Mouse (Mus musculus) thymus, postnatal 25 days (tissue): Measurements from ENCODE around the gene Olfr455.

Experiments used
- DNase-seq: peaks from one replicate; pipeline ENCODE4 v3.0.0; 2022

Olfr455 gene

GRCm38 (mm10) chr6:42547461-42547860 is at the start of gene Olfr455:
TSS of gene Olfr455 (minus strand) at chr6:42547587.
- DNase-seq, result no peak

DNA sequence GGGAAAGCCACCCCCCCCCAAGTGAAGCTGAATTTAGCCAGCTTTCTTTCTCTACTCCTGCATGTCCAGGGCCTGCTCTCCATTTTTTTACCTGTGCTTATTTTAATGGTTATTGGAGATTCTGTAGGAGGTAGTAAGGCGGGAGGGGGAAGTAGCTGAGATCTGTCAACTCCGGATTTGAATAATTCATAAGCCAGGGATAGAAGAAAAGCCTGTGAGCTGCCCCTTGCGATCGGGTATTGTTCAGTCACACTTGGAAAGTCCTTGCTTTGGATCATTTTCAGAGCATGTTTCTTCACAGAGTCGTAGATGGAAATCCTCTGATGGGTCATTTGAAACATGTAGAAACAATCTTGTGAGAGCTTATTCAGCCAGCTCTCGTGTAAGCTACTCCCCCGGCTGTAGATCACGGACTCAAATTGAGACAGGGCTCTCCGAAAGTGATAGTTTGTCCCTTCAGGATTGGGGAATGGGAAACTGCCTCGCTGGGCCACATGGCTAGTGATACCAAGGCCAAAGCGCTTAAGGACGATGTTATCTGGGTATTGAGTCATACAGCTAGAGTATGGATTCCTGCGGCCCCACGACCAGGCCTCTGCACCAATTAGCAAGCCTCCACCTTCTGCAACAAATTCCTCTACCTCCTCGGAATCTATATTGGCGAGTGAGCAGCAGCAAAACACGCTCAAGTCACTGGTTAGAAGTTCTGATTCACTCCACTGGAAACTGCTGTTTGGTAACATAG is 45.9 kb upstream of the Olfr455 start:
- no peak for DNase-seq

- DNase-seq, result no peak
These were observed 39.2 kb upstream of the Olfr455 start for GRCm38 (mm10) chr6:42586569-42586968.

DNA sequence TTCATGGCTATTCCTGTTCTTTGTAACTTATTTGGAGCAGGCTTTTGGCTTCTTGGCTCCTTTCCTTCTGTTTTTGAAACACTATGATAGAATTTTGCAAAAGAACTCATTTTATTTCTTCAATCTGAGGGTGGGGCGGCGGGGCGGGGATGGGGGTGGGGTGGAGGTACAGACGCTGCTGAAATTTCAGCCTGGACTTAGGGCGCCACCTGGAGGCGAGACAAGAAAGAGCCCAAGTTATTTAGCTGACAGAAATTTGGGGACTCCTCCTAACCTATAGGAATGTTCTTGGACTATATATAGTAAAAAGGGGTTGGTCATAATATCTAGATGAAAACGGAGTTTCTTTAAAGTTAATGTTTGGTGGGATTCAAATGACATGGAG is 36.1 kb upstream of the Olfr455 start:
- peak; percentile 57 for DNase-seq

GRCm38 (mm10) chr6:42582741-42583487 is 35.5 kb upstream of the Olfr455 start:
- DNase-seq, result no peak

- DNase-seq, result no peak
These were observed 31.3 kb upstream of the Olfr455 start for GRCm38 (mm10) chr6:42578678-42579077.

DNA sequence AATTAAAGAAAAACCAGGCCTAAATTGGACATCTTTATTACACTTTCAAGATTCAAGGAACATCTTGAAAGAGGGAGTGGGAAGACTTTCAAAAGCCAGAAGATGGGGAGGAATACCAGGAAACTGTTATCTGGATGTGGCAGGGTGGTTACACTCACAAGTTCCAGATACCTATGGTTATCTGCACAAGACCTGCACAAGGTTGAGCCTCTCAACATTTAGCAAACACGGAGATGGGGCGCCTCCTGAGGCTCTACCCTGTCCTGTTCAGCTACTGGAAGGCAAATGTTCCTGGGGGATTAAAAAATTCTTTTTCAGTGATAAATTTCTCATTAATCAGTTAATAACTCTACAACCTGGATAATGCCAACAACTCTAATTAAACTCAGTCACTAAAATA is 30.0 kb upstream of the Olfr455 start:
- no peak for DNase-seq

- DNase-seq, result no peak
These were observed 20.8 kb upstream of the Olfr455 start for GRCm38 (mm10) chr6:42568205-42568604.

- no peak for DNase-seq
These were observed 18.8 kb upstream of the Olfr455 start for GRCm38 (mm10) chr6:42566076-42566598.

DNA sequence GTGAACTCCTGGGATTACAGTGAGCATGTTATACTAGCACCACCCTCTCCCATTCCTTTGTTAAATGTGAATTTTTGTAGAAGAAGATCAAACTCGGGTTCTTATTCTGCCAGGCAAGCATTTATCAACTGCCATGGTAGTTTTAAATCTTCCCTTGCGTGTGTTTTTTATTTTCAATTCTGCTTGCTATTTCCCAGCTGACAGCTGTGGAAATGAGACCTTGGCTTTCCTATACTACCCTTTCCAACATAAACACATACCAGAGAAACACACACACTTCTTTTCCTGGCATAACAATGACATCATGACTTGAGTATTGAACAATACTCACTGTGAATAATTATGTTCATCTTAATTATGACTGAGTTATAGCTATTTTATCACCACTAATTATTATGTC is 14.9 kb upstream of the Olfr455 start:
- no peak for DNase-seq

DNA sequence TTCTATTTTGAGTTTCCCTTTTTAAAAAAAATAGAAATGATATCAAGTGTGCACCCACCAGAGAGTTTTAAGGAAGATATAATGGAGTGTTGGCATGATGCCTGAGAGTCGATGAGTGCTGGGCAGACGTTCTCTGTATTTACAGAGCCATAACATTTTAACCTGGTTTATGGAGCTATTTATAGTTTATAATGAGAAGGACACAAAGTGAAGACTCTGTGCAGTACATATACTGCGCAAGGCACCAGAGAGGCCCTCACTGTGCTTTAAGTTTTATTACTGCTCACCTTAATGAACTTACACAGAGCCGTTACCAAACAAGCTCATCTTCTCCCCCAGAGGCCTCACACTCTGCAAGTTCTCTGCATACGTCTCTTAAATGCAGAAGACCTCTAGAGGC is 13.5 kb upstream of the Olfr455 start:
- no peak for DNase-seq

DNA sequence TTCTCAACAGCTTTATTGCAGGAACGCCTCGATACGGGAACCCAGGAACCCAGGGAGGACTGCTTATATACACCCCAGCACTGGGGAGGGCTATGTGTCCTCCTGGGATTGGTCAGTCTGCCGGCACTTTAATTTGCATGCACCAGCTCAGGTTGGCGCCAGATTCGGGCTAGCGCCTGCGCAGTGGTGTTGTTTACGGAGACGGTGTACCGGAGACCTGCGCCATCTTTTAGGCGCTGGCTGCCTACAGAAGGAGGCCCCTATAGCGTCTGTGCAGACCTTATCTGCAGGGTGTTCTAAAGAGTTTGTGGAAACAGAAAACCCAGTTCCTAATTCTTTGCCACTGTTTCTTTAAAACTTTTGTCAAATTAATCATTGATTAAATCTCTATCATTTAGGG is 11.3 kb upstream of the Olfr455 start:
- DNase-seq, result no peak

GRCm38 (mm10) chr6:42546180-42546579 is 1.2 kb downstream of the Olfr455 start:
- no peak for DNase-seq

DNA sequence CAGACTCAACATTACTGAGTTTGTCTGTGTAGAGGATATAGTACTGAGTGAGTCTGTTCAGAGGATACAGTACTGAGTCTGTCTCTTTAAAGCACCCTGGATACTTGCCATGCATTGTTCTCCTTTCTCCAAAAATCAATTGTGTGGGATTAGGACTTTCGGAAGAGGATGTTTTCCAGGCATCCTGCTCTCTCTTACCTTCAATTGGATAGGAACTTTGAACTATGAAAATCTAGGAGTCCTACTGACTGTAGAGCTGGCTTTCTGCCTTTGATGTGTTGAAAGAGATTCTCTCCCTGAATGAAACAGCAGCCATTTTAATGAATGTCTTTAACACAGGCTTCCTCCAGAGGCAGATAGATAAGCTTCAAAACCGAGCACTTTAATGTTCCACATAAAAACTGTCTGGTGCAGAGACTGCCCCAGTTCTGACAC is 1.9 kb downstream of the Olfr455 start:
- DNase-seq, result no peak

GRCm38 (mm10) chr6:42544846-42545245 is 2.5 kb downstream of the Olfr455 start:
- no peak for DNase-seq

DNA sequence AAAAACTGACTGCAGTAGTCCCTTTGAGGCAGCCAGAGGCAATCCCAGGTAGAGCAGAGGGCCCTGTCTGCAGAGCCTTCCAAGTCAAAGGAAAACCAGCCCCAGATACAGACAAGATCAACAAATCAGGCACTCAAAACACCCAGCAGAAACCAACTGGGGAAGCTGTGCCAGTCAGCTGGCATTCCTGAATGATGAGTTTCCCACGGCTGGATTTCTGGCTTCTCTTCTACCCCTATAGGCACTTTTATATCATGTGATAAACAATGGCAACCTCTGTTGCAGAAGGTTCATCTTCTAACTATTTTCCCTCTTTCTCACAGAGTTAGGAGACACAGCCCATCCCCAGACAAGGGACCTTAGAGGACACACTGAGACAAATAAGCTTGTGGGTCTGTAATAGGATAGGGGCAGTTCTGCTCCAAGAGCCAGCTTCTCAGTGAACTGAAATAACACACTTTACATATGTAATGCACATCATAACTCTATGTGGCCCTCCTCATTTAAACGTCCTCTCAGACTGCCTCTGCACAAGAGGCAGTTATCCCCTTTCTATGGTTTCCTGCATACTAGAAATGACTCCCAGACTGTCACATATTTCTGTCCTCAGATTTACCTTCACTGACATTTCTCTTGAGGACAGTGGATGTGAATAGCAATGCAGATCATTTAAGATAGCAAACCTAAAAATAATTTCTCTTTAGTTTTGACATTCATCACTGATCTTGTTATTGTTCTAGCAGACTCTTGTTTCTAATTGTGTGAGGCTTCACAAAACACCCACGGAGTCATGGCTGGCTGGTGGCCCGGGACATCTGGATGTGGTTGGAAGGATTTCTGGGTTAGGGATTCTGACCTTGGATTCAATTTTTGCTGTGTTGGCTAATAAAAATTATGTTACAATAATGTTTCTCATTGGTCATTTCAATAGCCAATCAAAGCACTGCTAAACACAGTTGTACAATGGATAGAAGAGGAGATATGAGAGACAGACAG is 5.1 kb downstream of the Olfr455 start:
- DNase-seq, result no peak

DNA sequence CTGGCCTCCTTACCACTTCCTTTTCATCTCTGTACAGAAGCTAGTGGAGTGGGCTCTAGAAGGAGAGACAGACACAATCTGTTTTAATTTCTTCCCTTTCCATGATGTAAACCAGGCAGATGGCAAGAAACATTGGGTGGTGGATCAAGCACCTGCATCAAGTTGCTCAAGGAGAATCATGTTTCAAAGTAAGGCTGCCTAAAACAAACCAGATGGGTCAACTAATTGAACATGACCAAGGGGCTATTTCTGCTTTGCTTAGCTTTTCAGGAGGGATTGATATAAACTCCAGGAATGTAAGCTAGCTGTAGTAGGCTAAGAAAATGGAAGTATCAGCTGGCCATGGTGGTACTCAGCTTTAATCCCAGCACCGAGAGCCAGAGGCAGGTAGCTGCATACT is 6.7 kb downstream of the Olfr455 start:
- DNase-seq, result no peak

GRCm38 (mm10) chr6:42539711-42540110 is 7.7 kb downstream of the Olfr455 start:
- no peak for DNase-seq

DNA sequence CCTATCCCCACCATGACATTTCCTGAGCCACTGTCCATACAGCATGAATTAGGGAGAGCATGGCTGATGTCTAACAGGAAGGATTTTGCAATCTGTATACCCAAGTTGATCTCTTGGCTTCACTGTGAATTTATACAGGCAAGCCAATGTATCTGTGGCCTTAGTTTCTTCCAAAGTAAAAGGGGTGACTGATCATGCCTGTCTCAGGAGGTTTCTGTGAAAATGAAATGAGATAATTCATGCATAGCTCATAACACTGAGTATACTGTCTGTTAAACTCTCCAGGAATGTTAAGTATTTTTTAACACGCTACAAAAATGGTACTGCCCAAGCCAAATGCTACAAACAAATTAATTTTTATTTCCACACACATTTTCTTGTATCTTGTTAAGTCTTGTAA is 33.9 kb downstream of the Olfr455 start:
- DNase-seq, result no peak

GRCm38 (mm10) chr6:42509311-42509710 is 38.1 kb downstream of the Olfr455 start:
- DNase-seq, result no peak

DNA sequence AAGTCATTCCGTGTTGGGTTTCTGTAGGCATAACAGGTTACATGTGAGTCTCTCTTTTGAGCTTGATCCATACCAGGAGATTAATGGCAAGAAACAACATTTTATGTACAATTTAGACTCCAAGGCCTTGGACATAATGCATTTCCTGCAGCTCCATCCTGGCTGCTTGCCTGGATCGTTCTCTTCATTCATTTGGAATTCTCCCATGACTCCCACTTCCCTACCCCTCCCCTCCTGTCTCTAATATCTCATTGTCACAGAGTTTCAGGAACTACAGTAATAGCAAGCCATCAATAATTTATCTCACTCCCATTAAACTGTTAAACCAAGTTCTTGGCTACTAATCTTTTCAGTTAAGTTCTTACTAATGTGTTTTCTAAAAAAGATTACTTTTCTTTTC is 43.9 kb downstream of the Olfr455 start:
- no peak for DNase-seq

DNA sequence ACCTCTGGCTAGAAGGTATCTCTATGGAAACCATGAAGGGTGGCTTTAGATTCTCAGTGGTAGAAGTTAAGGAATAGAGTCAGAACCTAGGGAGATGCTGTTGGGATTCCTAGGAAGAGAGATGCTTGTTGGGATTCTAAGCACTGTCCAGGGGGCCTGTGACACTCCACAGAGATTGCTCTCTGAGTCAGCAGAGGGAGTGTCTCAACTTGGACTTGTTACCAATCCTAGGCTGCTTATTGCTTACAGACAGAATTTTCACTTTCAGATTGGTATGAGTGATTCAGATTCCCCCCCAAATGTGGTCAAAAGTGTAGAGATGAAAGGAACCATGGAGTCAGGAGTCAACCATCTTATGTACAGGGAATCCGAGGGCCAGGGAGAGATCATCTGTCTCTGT is 57.7 kb downstream of the Olfr455 start:
- DNase-seq, result no peak

- no peak for DNase-seq
These were observed 60.3 kb downstream of the Olfr455 start, which contains the start of gene Olfr456 for GRCm38 (mm10) chr6:42487114-42487513. TSS of gene Olfr456 (minus strand) at chr6:42487214.
